Mouse (Mus musculus): ENCODE data around the gene Zfp280d.

The Zfp280d gene

DNA sequence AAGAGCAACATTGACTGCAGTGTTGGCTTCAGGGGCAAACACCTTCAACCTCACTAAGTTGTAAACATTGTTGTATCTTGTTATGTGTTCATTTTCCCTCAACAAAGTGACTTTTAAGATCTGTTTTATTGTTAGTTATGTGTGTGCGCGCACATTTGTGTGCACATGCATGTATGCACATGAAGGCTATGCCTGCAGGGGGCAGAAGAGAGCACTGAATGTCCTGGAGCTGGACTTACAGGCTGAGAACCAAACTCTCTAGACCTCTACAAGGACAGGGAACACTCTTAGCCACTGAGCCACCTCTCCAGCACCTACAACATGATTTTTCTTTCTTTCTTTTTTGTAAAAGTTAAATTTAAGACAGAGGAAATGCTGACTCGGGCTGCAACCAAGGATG lies 99.4 kb downstream of the Zfp280d start:
- in situ Hi-C loops (cut with MboI, MseI) = no loop called here

DNA sequence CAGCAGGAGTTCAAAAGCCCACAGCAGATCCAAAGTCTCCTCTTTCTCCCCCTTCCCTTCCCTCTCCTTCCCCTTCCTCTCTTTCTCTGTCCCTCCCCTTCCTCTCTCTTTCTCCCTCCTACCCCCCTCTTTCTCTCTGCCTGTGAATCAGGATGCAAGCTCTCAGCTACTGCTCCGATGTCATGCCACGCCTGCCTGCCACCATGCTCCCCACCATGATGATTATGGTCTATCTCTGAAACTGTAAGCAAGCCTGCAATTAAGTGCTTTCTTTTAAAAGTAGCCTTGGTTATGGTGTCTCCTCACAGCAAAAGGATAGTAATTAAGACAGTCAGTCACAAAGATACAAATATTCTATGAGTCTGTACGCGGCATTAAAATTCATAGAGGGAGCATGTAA lies 100.3 kb downstream of the Zfp280d start:
- in situ Hi-C loops (cut with MboI, MseI) = no loop called here

DNA sequence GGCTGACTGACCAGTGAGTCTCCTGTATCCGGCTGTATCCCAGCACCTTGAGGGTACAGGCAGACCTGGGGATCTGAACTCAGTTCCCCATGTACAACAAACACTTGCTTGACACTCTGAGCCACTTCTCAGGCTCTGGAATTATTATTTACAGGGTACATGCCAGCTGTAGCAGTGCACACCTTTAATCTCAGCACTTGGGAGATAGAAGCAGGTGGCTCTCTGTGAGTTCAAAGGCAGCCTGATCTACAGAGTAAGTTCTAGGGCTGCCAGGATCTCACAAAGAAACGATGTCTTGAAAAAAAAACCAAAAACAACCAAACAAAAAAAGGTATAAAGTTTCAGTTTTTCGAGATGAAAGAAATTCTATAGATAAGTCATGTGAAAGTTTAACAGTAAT lies 101.0 kb downstream of the Zfp280d start:
- in situ Hi-C loops (cut with MboI, MseI) = no loop called here

DNA sequence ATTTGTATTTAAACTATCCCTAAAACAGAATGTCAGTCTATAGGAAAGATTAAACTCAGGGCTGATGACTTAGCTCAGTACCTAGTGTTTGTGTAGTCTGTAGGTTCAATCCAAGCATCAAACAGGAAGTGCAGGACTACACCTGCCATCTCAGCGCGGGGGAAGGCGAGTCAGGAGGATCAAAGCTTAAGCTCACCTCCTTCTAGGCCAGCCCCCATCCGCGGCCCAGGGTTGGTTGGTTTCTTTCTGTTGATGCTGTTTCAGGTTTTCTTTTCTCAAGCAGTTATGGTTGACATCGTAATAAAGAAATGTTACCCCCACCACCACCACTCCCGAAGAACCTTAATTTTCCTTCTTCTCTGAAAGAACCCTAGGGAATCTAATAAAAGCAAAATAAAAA lies 111.1 kb downstream of the Zfp280d start:
- in situ Hi-C loops (cut with MboI, MseI) = no loop called here

DNA sequence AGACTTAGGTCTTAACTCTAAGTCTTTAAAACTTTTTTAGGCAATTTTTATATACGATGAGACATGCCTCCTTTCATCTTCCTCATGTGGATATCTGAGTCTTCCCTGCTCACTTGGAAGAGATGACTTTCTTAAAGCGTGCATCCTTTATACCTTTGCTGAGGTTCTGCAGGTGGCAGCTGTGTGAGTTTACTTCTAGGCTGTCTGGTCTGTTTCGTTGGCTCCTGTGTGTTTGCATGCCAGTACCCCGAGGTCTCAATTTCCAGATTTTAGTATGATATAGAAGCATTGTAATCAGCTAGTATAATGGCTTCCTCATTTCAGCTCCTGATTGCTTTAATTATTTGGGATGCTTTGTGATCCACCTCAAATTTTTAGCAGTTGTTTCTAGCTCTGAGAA lies 114.3 kb downstream of the Zfp280d start:
- in situ Hi-C loops (cut with MboI, MseI) = no loop called here

DNA sequence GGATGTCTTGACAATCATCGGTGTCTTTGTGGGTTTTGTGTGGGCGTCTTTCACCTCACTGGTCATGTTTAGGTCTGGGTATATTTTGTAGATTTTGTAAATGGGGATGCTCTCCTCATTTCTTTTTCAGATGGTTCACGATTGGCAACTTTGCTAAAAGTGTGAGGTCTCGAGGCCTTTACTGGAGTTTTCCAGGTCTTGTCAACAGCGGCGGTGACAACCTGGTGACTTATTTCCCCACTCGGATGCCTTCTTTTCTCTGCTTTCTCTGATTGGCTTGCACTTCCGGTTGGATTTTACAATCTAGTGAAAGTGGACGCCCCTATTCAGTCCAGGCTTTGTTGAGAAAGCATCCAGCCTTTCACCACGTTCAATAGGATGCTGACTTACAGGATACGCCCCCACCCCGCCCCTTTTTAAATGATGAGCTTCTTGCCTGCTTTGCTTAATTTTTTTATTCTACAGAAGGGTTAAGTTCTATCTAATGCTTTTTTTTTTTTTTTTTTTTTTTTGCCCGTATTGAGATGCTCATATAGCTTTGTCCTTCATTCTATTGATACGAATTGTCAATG lies 114.9 kb downstream of the Zfp280d start:
- in situ Hi-C loops (cut with MboI, MseI) = loop anchor here in 1 of 2 experiments (10.0 kb wide), 1 partner anchor 555 kb away; no protein-coding TSS in a partner anchor

DNA sequence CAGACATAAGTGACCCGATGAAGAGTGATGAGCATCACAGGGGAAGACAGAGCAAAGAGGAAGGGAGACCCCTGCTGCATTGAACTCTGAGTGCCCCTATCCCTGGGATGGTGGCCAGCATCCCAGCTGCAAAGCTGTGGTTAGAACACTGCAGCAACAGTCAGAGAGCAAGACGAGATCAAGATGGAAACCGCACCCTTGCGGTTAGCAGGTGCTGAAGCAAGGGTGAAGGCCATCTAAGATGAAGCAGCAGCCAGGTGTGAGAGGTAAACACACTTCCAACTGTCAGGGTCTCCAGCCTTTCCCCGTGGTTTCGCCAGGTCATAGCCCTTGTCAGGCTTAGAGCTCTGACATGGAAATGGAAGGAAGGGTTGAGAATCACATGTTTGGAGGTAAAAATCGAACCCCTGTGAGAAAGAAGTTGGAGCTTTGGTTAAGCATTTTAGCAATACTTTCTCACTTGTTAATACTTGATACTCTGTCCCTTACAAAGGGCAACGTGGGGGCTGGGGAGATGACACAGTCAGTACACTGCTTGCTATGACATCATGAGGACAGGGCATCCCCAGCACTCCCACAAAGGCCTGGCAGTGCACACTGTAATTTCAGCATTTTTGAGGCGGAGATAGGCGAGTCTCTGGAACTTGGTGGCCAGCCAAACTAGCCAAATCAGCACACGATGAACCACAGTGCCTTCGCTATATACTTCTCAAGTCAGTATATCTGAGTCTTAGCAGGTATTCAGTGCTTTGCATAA lies 115.8 kb downstream of the Zfp280d start:
- in situ Hi-C loops (cut with MboI, MseI) = loop anchor here in 1 of 2 experiments (10.0 kb wide), 1 partner anchor 556 kb away; no protein-coding TSS in a partner anchor

DNA sequence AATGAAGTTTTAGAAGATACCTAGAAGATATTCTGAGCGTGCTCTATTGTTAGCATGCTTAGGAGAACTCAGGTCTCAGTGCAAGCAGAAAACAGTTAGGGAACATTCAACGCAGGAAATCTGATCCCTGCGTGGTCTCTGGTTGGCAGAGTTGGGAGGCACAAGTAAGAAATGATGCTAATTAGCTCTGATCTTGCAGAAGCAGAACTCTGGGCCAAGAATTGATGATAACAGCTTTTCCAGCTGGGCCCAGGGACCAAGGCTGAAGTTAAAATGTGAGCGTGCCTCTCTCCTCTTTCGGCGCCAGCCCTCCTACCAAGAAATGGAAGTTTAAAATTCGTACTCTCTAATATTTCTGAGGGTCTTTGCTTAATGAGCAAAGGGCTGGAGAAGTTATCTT lies 118.0 kb downstream of the Zfp280d start:
- in situ Hi-C loops (cut with MboI, MseI) = loop anchor here in 1 of 2 experiments (10.0 kb wide), 1 partner anchor 558 kb away; no protein-coding TSS in a partner anchor

DNA sequence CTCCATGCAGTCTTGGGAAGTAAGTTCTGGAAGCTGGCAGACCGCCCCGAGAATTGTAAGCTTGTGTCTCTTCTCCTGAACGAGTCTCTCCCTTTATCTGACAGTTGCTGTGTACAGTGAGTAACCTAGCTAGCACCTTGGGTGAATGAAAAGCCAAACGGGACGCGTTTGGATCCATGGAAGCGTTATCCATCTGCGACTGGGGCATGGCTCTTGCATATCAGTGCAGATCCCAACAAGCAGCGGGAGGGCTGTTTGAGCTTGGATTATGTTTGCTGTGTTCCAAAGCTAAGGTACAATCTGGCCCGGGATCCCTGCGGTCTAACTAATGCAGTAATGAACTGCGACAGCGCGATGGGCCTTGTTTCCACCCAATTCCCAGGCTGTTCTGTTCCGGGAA lies 118.6 kb downstream of the Zfp280d start:
- in situ Hi-C loops (cut with MboI, MseI) = loop anchor here in 1 of 2 experiments (10.0 kb wide), 1 partner anchor 558 kb away; no protein-coding TSS in a partner anchor

DNA sequence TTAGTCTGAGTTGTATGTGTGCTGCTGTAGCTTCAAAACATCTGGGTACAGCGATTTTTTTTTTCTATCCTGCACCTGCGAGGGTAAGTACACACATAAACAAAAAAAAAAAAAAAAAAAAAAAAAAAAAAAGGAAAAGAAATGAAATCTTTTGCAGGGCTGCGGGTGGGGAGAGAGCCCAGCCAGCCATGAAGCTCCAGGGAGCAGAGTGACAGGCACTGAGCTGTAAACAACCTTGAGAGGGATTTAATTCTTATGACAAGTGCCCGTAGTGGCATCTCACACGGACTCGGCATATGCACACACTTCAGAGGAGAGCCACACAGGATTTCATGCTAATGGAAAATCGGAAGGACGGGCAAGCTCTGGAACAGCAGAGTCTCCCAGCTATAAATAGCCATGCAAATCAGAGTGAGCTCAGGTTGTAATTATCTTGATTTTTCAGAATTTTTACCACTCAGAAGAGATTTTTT lies 119.2 kb downstream of the Zfp280d start:
- in situ Hi-C loops (cut with MboI, MseI) = loop anchor here in 1 of 2 experiments (10.0 kb wide), 1 partner anchor 559 kb away; no protein-coding TSS in a partner anchor

DNA sequence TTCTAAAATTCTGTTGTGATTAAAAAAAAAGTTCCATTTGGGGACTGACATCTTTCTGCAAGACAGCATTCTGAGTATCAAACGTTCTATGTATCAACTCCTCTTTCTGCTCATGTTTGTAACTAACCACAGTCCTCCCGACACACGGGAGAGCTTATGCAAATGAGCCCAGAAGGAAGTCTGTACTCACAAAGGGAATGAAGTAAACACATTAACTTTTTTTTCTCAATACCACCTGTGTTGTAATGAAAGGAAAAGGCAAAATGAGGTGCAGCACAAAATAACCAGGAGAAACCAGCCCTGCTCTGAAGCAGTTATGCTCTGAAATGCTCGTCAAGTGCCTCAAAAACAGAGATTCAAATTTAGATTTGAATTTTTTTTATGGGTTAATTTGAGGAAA lies 125.5 kb downstream of the Zfp280d start:
- in situ Hi-C loops (cut with MboI, MseI) = loop anchor here in 1 of 2 experiments (10.0 kb wide), 1 partner anchor 905 kb away; no protein-coding TSS in a partner anchor

DNA sequence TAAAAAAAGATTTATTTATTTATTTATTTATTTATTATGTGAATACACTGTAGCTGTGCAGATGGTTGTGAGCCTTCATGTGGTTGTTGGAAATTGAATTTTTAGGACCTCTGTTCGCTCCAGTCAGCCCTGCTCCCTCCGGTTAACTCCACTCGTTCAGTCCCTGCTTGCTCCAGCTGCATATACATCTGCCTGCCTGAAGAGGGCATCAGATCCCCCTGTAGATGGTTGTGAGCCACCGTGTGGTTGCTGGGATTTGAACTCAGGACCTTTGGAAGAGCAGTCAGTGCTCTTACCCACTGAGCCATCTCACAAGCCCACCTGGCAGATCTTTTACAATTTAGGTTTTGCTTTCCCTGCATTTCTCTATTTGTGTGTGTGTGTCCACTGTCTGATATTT lies 127.1 kb downstream of the Zfp280d start:
- in situ Hi-C loops (cut with MboI, MseI) = loop anchor here in 1 of 2 experiments (10.0 kb wide), 1 partner anchor 907 kb away; no protein-coding TSS in a partner anchor

DNA sequence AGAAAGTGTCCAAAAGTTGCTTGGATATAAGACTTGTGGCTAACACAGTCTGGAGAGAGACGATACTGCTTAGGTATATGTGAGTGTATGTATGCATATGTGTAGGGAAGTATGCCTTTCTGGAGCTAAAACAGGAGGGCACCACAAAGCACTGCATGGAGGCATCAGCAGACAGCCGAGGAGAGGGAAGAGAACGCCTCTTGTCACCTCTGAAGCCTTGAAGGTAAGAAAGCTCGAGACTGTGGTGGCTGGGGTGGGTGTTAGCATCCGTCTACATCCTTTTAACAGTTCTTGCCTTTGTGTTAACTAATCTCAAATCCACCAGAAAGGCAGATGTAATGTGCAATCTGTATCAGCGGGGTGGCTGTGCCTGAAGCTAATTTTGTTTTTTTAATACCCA lies 128.8 kb downstream of the Zfp280d start:
- in situ Hi-C loops (cut with MboI, MseI) = loop anchor here in 1 of 2 experiments (10.0 kb wide), 1 partner anchor 909 kb away; no protein-coding TSS in a partner anchor

DNA sequence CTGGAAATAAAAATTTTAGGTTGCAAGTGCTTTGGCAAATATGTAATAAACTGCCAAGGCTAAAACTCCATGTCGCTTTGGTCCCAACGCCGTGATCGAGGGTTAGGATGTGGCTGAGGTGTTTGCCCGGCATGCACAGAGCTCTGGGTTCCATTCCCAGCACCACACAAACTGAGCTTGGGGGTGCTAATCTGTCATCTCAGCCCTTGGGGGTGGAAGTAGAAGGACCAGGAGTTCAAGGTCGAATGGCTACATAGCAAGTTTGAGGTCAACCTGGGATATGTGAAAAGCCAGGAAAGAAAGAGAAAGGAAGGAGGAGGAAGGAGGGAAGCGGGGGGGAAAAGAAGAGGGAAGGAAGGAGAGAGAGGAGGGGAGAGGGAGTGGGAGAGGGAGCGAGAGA lies 129.8 kb downstream of the Zfp280d start:
- in situ Hi-C loops (cut with MboI, MseI) = loop anchor here in 1 of 2 experiments (10.0 kb wide), 1 partner anchor 910 kb away; no protein-coding TSS in a partner anchor

DNA sequence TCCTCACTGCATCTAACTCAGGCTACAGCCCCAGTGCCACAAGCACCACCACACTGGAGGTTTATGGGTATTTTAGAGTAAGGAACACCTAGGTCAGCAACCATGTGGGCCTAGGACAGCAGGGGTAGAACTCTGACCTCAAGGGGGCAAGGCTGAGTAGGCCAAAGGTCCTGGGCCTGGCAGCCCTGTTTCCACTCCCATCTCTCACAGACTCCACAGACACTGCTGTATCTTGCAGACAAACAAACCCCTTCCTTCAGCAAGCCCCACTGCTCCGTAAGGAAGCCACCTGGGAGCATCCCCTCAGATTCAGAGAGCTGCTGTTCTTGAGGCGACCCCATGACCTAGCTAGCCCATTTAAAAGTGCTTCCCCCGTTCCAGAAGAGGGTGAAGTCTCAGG lies 130.3 kb downstream of the Zfp280d start:
- in situ Hi-C loops (cut with MboI, MseI) = loop anchor here in 1 of 2 experiments (10.0 kb wide), 1 partner anchor 910 kb away; no protein-coding TSS in a partner anchor

DNA sequence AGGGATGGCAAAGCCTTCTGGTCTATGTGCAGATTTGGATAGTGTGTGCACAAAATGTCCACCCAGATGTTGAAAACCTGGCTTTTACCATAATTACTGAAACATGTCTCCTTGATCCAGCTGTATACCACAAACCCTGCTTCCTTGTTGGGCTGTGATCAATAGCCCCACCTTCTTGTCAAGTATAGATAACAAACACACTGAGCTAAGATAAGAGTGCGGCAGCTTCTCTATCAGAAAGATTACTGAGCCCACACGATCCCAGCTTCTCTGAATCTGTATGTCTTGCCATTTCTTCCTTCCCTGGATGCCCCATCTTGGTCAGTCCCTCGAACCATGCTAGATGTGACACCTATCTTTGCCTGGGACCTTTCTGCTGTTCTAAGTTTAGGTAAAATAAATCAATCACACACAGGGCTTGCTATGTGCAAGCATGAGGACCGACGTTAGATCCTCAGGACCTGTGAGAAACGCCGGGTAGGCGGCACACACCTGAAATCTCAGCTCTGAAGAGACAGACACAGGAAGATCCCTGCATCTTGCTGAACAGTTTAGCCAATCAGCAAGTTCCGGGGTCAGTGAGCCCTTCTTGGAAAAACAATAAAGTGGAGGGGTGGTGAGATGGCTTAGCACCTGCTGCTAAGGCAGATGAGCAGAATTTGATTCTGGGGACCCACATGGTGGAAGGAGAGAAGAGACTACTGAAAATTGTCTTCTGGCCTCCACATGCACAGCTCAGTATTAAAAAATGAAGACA lies 131.4 kb downstream of the Zfp280d start:
- in situ Hi-C loops (cut with MboI, MseI) = loop anchor here in 1 of 2 experiments (10.0 kb wide), 1 partner anchor 911 kb away; no protein-coding TSS in a partner anchor

DNA sequence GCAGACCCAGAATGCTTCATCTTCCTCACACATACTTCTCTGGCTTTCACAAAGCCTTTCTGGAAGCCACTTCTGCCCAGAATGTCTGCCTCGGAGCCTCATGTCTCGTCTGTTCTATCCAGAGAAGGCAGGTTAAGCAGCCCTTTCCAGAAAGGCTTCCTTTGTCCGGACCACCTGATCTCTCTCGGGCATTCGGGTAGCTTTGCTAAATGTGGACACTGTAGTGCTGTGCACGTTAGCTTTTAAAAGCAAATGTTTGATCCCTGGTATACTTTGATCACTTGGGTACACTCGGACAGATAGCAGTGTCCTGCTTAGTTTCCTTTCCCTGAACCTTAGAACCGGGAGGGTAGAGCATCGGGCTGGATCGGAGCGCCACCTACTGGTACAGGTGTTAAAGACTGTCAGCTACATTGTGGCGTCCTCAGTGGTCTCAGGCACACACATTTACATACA lies 133.5 kb downstream of the Zfp280d start:
- in situ Hi-C loops (cut with MboI, MseI) = loop anchor here in 1 of 2 experiments (10.0 kb wide), 1 partner anchor 913 kb away; no protein-coding TSS in a partner anchor

DNA sequence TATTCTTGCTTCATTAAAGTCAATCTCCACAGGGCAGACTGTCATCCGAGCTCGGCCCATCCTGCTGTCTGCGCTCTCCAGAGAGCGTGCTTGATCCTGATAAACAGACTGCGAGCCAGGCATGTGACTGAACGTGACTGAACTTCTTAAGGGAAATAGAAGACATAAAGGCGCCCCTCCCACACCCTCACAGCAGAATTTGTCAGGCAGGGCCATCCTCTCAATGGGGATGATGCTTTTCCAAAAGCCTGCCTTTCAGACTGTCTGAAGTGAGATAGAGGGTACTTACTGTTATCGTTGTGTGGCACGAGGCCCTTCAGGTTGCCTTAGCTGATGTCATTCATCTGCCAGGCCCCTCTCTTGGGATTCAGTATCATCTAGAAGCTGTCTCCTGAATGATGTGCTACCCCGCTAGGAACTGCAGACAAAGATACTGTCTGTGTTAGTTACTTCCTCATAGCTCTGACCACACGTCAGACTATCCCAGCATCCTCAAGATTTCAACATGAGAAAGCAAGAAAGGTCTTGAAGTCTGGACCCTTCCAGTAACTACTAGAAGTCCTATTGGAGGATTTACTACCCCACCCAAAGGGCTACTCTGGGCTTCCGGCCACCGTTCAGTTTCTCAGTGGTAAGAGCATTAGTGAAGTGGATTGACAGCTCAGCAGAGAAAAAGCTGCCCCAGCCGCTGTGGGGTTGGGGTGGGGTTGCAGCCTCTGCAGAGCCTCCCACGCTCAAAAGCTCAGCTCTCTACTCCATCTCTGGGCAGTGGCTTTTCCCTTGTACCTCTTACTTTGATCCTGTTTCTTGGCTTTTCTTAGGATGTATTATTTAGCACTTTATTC lies 134.9 kb downstream of the Zfp280d start:
- in situ Hi-C loops (cut with MboI, MseI) = loop anchor here in 1 of 2 experiments (10.0 kb wide), 1 partner anchor 915 kb away; no protein-coding TSS in a partner anchor

DNA sequence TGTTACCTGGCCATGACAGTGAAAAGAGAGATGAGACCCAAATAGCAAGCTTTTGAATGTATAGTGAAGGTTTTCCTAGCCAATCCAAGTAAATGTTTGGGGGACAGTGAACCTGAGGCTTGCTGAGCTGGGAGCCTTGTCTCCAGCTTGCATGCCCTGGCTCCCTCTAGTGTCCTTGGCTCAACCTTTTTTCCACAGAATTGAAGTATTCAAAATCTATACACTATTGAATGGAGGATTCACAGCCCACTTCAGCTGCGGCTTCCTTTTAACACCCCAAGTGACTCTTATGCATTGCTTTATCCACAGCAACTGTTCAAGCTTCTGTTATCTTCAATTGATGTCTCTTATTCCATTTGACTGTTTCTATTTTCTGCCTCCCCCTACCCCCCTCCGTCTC lies 137.1 kb downstream of the Zfp280d start:
- in situ Hi-C loops (cut with MboI, MseI) = no loop called here

Data from T-helper 17 cell (primary cell).